Mouse (Mus musculus) gastrocnemius, postnatal 14 days (tissue): ENCODE data around the gene Crybg1. TPM values are rescaled to one million over a fixed set of nuclear protein-coding genes. Genes with fewer than 3 reads are reported as not detected.
A peak's percentile ranks its signal among the peaks of the same experiment; 100 is the strongest.

Experiments used
- DNase-seq: peaks from one replicate; pipeline ENCODE4 v3.0.0; 2021; ENCODE audit warnings: mixed read lengths
- intact Hi-C: fragments of 180-260 bp; cut with DNase I; formaldehyde crosslinking; loops from one replicate; pipeline ENCODE4 v1.15.1; 2025; ENCODE audit warnings: low total_unique reads
- total RNA-seq, 2 experiments: library from RNA; stranded (reverse); gene quantifications; 2 replicates each; pipeline ENCODE4 v1.2.3; 2021

Gene Crybg1
- total RNA-seq, 2 experiments from 2014 or later, result 1.6 TPM

GRCm38 (mm10) chr10:44015631-44016030, 133.0 kb downstream of the Crybg1 start:
- intact Hi-C loops, result no loop called here
- DNase-seq, result no peak

DNA sequence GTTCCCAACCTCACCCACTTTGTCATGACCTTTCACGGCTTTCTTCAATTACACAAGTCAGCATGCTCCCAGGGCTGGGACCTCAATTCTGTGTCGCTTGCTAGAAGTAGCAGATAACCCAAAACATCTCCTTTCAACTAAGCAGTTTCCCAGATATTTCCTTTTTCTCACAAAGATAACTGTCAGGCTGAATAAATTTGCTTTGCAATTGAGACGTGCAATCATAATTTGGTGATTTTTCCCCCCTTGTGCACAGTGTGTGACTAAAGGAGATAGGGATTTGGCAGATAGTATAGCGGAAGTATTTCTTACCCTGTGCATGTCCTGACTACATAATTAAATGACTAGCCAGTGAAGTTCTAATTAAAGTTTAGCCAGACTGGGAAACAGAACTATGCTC, 134.8 kb downstream of the Crybg1 start:
- DNase-seq, result no peak
- intact Hi-C loops, result no loop called here

DNA sequence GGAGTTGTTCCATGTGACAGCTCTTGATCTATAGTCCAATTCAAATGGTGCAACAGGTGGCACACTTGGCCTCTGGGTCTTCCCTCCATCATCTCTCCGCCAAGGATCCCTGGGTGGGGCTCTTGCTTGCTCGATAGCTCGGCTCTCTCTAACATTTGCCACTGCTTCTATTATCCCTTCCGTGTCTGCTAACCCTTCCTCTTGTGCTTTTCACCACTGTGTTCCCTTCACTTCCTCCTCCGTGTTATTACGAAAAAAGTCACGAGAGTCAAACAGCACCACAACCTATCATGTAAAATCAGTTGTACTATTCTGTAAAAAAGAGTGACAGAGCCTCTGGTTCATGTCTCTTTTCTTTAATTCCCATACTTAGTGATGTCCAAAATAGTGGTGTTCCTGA, 137.2 kb downstream of the Crybg1 start:
- no peak for DNase-seq
- intact Hi-C loops, result no loop called here

DNA sequence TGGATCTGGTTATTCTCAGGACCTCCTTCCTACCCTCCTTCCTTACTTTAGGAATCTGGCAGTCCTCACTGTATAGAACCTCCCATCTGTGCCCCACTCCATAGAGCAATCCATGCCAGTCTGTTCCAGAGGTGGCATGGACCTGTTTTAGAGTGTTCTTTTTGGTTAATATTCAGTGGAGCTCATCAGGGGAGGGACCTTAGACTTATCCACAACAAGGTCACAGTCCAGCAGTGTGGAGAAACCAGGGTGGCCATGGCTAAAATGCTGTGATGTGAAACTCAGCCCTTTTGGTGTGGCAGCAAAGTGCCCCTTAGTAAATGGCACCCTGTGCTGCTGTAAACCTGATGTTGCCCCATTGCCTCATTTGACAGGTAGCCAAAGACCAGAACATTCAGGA, 139.8 kb downstream of the Crybg1 start:
- intact Hi-C loops, result no loop called here
- DNase-seq, result no peak

DNA sequence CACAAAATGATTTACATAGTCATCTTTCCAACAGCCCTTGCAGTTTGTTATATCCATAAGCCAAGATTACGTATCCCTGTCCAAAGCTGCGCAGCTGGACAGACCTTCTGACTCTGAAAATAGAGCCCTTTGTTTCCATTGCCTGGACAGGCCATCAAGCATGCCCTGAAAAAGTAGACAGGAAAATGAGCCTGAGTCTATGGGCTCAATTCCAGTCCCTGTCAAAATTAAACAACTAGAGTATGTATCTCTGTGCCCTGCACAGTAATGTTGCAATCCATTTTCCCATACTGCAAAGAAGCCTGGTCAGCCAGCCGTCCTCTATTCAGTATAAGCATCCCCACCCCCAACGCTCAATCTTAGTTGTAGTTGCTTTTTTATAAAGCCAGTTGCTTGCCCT, 141.8 kb downstream of the Crybg1 start:
- intact Hi-C loops, result no loop called here

GRCm38 (mm10) chr10:44005677-44006641, 142.7 kb downstream of the Crybg1 start:
- DNase-seq, result no peak
- intact Hi-C loops, result no loop called here

More for the DNA sequence above, 141.8 kb downstream of the Crybg1 start:
- DNase-seq, result no peak

- peak; percentile 27 for DNase-seq
- intact Hi-C loops, result no loop called here
Observed at GRCm38 (mm10) chr10:44004221-44004751, 144.4 kb downstream of the Crybg1 start.

- DNase-seq, result peak; percentile 57
- intact Hi-C loops, result no loop called here
Observed at GRCm38 (mm10) chr10:44003551-44004151, 145.0 kb downstream of the Crybg1 start.

GRCm38 (mm10) chr10:44002995-44003524, 145.6 kb downstream of the Crybg1 start:
- no peak for DNase-seq
- intact Hi-C loops, result no loop called here

DNA sequence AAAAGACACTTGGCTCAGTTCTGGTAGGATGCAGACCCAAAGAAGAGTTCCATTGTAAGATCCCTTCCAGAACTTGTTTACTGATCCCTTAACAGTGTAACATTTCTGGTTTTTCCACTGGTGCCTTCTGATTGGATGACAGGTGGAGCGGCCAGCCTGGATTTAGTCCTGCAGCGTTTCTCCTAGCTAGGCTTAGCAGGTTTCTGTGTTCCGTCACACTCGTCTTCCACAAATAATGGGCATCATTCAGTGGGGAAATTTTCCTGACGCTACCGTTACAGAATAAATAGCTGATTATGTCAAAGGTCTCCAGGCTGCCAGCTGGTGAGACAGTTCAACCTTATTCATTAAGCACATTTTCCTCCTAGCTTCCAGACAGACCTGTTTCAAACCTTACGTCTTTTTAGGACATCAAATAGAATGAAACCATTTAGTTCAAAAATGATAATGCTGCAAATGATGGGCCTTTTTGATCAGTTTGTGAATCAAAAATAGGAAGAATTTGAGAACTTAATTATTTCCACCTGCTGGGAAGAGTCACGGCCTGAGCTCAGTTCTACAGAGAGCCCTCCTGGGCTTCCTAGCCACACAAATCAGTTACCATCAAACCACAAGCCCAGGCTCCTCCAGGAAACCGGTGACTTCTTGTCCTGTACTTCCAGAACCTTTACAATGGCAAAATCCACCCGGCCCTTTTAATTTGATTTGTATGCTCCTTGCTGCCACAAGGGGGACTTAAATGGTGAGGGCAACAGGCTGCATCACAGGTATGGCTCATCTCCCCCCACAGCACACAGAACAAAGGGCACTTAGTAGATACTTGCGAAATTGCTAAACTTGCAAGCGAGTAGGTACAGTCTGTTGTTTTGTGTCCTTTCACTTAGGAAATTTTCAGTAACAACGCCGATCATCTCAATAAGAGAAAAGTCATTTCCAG, 146.4 kb downstream of the Crybg1 start:
- no peak for DNase-seq
- intact Hi-C loops, result no loop called here

GRCm38 (mm10) chr10:44000156-44000865, 148.3 kb downstream of the Crybg1 start:
- DNase-seq, result no peak
- intact Hi-C loops, result no loop called here

DNA sequence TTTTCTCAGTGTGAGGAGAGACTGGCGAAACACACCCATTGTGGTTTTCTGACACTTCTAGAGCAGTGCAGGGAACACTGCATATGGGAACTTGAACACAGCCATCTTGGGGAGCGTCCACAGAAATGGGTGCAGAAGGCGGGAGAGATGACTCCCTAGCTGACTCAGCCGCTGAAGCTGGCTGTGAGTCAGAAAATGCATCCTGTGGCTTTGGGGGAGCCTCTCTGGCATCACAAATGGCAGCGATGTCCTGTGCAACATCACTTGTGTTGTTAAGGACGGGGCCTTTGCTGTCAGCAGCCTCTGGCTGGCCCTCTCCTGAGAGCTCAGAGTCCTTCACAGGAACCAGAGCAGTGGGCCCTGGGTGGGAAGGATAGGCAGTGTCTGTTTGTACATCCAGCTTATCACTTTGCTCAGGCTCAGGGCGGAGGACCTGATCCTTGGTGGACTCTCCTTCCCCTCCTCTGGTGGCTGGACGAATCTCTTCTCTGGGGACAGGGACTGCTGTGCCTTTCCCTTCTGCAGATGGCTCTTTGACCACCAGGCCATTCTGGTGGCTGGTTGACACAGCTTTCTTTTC, 150.1 kb downstream of the Crybg1 start:
- no peak for DNase-seq
- intact Hi-C loops, result no loop called here

DNA sequence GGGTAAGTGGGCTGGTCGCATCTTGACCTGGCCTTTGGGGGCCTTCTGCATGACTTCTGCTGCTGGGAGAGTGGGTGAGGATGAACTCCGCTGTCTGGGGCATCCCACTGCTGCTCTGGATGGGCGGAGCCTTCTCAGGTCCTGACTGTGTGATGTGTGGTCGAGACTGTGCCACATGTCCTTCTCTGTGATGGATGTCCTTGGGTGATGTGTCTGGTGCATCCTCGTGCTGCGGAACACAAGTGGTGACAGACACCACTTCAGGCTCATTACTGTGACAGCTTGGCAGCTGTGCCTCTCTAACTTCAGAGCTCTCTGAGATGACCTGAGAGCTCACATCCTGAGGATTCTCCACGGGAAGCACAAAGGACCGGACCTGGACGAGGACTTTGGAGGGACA, 150.6 kb downstream of the Crybg1 start:
- intact Hi-C loops, result no loop called here
- DNase-seq, result no peak

- intact Hi-C loops, result no loop called here
- no peak for DNase-seq
Observed at GRCm38 (mm10) chr10:43997276-43997675, 151.4 kb downstream of the Crybg1 start.

GRCm38 (mm10) chr10:43995858-43996650, 152.6 kb downstream of the Crybg1 start:
- intact Hi-C loops, result no loop called here

DNA sequence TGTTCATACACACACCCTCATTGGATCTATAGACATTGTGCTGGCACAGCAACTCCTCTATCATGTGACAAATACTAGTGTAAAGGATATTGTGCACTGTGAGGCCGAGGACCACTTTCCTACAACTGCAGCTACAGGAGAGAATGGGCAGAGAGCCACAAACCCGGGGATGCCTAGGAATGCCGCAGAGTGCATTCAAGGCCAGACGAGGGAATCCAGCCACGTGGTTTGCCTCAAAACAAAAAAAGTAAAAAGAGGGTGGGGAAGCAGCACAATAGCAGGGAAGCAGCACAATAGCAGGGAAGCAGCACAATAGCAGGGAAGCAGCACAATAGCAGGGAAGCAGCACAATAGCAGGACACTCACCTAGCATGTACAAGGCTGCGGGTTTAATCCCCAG, 155.5 kb downstream of the Crybg1 start:
- no peak for DNase-seq
- intact Hi-C loops, result no loop called here

More at GRCm38 (mm10) chr10:43995858-43996650, 152.6 kb downstream of the Crybg1 start:
- no peak for DNase-seq

DNA sequence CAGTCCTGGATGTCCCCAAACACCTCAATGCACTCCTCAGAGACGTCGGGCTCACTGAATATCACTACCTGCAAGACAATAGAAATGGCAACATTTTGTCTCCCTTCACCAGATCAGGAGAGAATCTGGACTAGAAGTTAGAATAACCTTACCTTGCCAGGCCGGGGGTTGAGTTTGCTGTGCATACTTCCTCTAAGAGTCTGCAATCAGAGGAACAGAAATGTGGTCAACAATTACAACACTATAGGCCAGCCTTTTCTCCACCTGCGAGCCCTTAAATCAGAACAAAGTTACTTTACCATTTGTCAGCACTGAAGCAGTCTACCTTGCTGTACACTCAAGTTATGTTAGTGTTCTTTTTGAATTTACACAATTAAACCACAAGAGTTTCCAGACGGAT, 156.1 kb downstream of the Crybg1 start:
- no peak for DNase-seq
- intact Hi-C loops, result no loop called here

- intact Hi-C loops, result no loop called here
- DNase-seq, result no peak
Observed at GRCm38 (mm10) chr10:43991268-43991667, 157.4 kb downstream of the Crybg1 start.
